Mouse (Mus musculus): ENCODE data around the gene Dedd.
"Not testable (repeated sequence)": the region's sequence is repeated elsewhere in the genome, so short reads cannot be mapped to it uniquely, and the experiment has no call there.

Dedd gene

GRCm38 (mm10) chr1:171319748-171320147, 9.2 kb upstream of the Dedd start:
- no peak for DNase-seq (ENCODE audit: low read depth)

GRCm38 (mm10) chr1:171320151-171320550, 8.8 kb upstream of the Dedd start:
- DNase-seq (ENCODE audit: low read depth) = no peak

GRCm38 (mm10) chr1:171321415-171321814, 7.5 kb upstream of the Dedd start:
- peak; percentile 75 for DNase-seq (ENCODE audit: low read depth)

- no peak for DNase-seq (ENCODE audit: low read depth)
Measured at GRCm38 (mm10) chr1:171322012-171322411, 6.9 kb upstream of the Dedd start.

- no peak for DNase-seq (ENCODE audit: low read depth)
Measured at GRCm38 (mm10) chr1:171325571-171325970, 3.4 kb upstream of the Dedd start.

GRCm38 (mm10) chr1:171326588-171326987, 2.4 kb upstream of the Dedd start:
- DNase-seq (ENCODE audit: low read depth) = not testable (repeated sequence)

- peak; percentile 61 for DNase-seq (ENCODE audit: low read depth)
Measured at GRCm38 (mm10) chr1:171328244-171328643, 701 bp upstream of the Dedd start.

- peak; percentile 56 for DNase-seq (ENCODE audit: low read depth)
Measured at GRCm38 (mm10) chr1:171329433-171330215, 679 bp downstream of the Dedd start.

- peak; percentile 52 for DNase-seq (ENCODE audit: low read depth)
Measured at GRCm38 (mm10) chr1:171330216-171330560, 1.2 kb downstream of the Dedd start.

GRCm38 (mm10) chr1:171342262-171343207, 13.6 kb downstream of the Dedd start:
- DNase-seq (ENCODE audit: low read depth) = no peak

GRCm38 (mm10) chr1:171343922-171344677, 15.2 kb downstream of the Dedd start:
- DNase-seq (ENCODE audit: low read depth) = peak; percentile 81

- no peak for DNase-seq (ENCODE audit: low read depth)
Measured at GRCm38 (mm10) chr1:171344715-171345114, 15.8 kb downstream of the Dedd start.

GRCm38 (mm10) chr1:171345225-171346094, 16.5 kb downstream of the Dedd start, which contains the start of the genes Nit1 and Pfdn2:
TSS of gene Nit1 (minus strand) at chr1:171345646.
TSS of gene Pfdn2 (plus strand) at chr1:171345670.
- DNase-seq (ENCODE audit: low read depth) = peak; percentile 93

- DNase-seq (ENCODE audit: low read depth) = peak; percentile 38
Measured at GRCm38 (mm10) chr1:171346095-171346450, 17.1 kb downstream of the Dedd start.

GRCm38 (mm10) chr1:171348665-171349064, 19.7 kb downstream of the Dedd start:
- peak; percentile 31 for DNase-seq (ENCODE audit: low read depth)

- peak; percentile 74 for DNase-seq (ENCODE audit: low read depth)
Measured at GRCm38 (mm10) chr1:171349210-171349609, 20.3 kb downstream of the Dedd start.

- DNase-seq (ENCODE audit: low read depth) = peak; percentile 66
Measured at GRCm38 (mm10) chr1:171355812-171356340, 26.9 kb downstream of the Dedd start.

- no peak for DNase-seq (ENCODE audit: low read depth)
Measured at GRCm38 (mm10) chr1:171356814-171357213, 27.9 kb downstream of the Dedd start.

GRCm38 (mm10) chr1:171358421-171358820, 29.5 kb downstream of the Dedd start:
- peak; percentile 70 for DNase-seq (ENCODE audit: low read depth)

GRCm38 (mm10) chr1:171360253-171360652, 31.3 kb downstream of the Dedd start:
- no peak for DNase-seq (ENCODE audit: low read depth)

- DNase-seq (ENCODE audit: low read depth) = no peak
Measured at GRCm38 (mm10) chr1:171360656-171361055, 31.7 kb downstream of the Dedd start, which contains the start of gene Klhdc9. TSS of gene Klhdc9 (minus strand) at chr1:171360798.

Measured in NIH3T3 (cell line).